Mouse (Mus musculus) hindbrain, embryonic 13.5 days (tissue): ENCODE data around the gene Olfr292. TPM values are rescaled to one million over a fixed set of nuclear protein-coding genes. Genes with fewer than 3 reads are reported as not detected.

Source experiments
- ATAC-seq: fragments of 200-750 bp; cut with Nextera tagmentation; 2 replicates; pipeline ENCODE4 v1.8.0; 2017; ENCODE audit warnings: moderate TSS enrichment; ENCODE audit not compliant: low FRiP score
- H3K27ac ChIP-seq: fragments of 300-500 bp; sonication (generic); 2 replicates; pipeline ENCODE4 v1.5.1; 2015; ENCODE audit warnings: inconsistent platforms, mild to moderate bottlenecking, moderate library complexity
- H3K27me3 ChIP-seq: fragments of 300-500 bp; sonication (generic); 2 replicates; pipeline ENCODE4 v1.6.1; 2015; ENCODE audit warnings: mild to moderate bottlenecking, inconsistent platforms
- H3K36me3 ChIP-seq: fragments of 300-500 bp; sonication (generic); 2 replicates; pipeline ENCODE4 v1.6.1; 2015; ENCODE audit warnings: mild to moderate bottlenecking, inconsistent platforms
- H3K4me1 ChIP-seq: fragments of 300-500 bp; sonication (generic); replicated peaks from 2 replicates; pipeline ENCODE4 v1.6.1; 2015; ENCODE audit warnings: inconsistent platforms
- H3K4me2 ChIP-seq: fragments of 300-500 bp; sonication (generic); 2 replicates; pipeline ENCODE4 v1.6.1; 2015; ENCODE audit warnings: inconsistent platforms, mild to moderate bottlenecking, moderate library complexity
- H3K4me3 ChIP-seq: fragments of 300-500 bp; sonication (generic); 2 replicates; pipeline ENCODE4 v1.5.1; 2015; ENCODE audit warnings: mild to moderate bottlenecking, inconsistent platforms
- H3K9ac ChIP-seq: fragments of 300-500 bp; sonication (generic); 2 replicates; pipeline ENCODE4 v1.6.1; 2015; ENCODE audit warnings: mild to moderate bottlenecking, inconsistent platforms
- H3K9me3 ChIP-seq: fragments of 300-500 bp; sonication (generic); 2 replicates; pipeline ENCODE4 v1.6.1; 2016; ENCODE audit warnings: inconsistent platforms
- WGBS: fragments of 180-500 bp; shearing (Covaris S2); methylation state at CpG from one replicate; pipeline ENCODE4 v1.1.7; 2015; 5-methylcytosine and 5-hydroxymethylcytosine counted together
- polyA plus RNA-seq: library from polyadenylated mRNA; unstranded; fragments of >200 nt; fragmentation: Nextera tagmentation; extraction: Ambion mirVana; gene quantifications from 2 replicates; pipeline ENCODE4 v1.2.1, GENCODE M21; 2015

The Olfr292 gene
- polyA plus RNA-seq = not detected in 2 replicates

DNA sequence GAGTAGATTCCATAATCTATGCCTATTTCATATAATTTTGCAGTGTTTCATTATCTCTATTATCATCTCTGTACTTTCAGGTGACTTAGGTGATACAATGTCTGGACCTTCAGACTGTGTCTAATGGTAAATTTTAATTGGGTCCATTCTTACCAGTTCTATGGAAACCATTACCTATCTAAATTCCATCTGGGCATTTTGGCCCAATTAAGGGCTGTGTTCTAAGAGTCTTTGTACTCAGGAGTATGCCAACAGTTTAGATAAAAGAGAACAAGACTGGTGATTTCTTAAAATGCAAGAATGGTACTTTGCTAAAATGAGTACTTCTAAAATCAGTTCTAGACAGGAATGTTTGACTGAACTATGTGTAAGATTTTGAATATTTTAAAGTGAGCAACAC is at the start of gene Olfr292:
Gene Olfr292, plus strand, starts transcription at position 301 of the 400 bp plus-strand sequence.
- Histone ChIP-seq H3K4me1 (no peaks in the 10 kb centered on the region), H3K4me3 (no peak within 1 kb of the TSS), H3K9ac (no peak within 1 kb of the TSS), H3K27ac (no peak within 1 kb of the TSS), H3K27me3 (no peaks in the 10 kb centered on the region), H3K9me3 (no peaks in the 10 kb centered on the region), H3K36me3 (no peaks in the 10 kb centered on the region), H3K4me2 (no peak within 1 kb of the TSS)
- no peak for ATAC-seq

DNA sequence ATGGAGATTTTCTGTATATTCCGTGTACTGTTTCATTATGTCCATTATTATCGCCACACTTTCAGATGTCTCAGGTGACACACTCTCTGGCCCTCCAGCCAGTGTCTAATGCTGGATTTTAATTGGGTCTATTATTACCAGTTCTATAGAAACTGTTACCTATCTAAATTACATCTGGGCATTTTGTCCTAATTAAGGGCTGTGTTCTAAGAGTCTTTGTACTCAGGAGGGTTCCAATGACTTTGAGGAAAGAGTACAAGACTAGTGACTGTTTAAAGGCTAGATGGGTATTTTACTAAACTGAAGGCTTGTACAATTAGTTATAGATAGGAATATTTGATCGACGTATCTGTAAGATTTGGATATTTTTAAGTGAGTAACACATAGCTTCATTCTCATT is 39.4 kb upstream of the Olfr292 start, which contains the start of gene Olfr293:
Gene Olfr293, plus strand, starts transcription at position 301 of the 400 bp plus-strand sequence.
- Histone ChIP-seq H3K9me3 (no peaks in the 10 kb centered on the region), H3K27me3 (no peaks in the 10 kb centered on the region), H3K27ac (no peak within 1 kb of the TSS), H3K4me3 (no peak within 1 kb of the TSS), H3K4me1 (no peaks in the 10 kb centered on the region), H3K9ac (no peak within 1 kb of the TSS), H3K4me2 (no peak within 1 kb of the TSS), H3K36me3 (no peaks in the 10 kb centered on the region)
- 94% methylated on average over 4 of the region's 4 CpGs for WGBS
- no peak for ATAC-seq

GRCm38 (mm10) chr7:86725013-86725412 is 36.9 kb downstream of the Olfr292 start:
- H3K4me2 ChIP-seq = no peak overlapping the region
- H3K9ac ChIP-seq = no peak overlapping the region
- no peak for ATAC-seq
- no peak overlapping the region for H3K4me3 ChIP-seq
- H3K27me3 ChIP-seq = no peaks in the 10 kb centered on the region
- H3K4me1 ChIP-seq = no peaks in the 10 kb centered on the region
- no peaks in the 10 kb centered on the region for H3K36me3 ChIP-seq
- no peaks in the 10 kb centered on the region for H3K9me3 ChIP-seq
- no peak overlapping the region for H3K27ac ChIP-seq

Other genes starting within 250 kb of the Olfr292 start
- gene Olfr299, start 228.4 kb upstream of the Olfr292 start, polyA plus RNA-seq = not detected in 2 replicates
- not detected in 2 replicates for gene Olfr298, start 195.8 kb upstream of the Olfr292 start, polyA plus RNA-seq
- gene Olfr297, start 168.4 kb upstream of the Olfr292 start, polyA plus RNA-seq = not detected in 2 replicates
- not detected in 2 replicates for gene Olfr295, start 104.5 kb upstream of the Olfr292 start, polyA plus RNA-seq
- gene Olfr294, start 71.7 kb upstream of the Olfr292 start, polyA plus RNA-seq = not detected in 2 replicates
- not detected in 2 replicates for gene Olfr293, start 39.3 kb upstream of the Olfr292 start, polyA plus RNA-seq
- 0.55 and 0.71 TPM in 2 replicates for gene Folh1, start 87.6 kb downstream of the Olfr292 start, polyA plus RNA-seq
- not detected in 2 replicates for gene Vmn2r77, start 106.7 kb downstream of the Olfr292 start, polyA plus RNA-seq
- not detected in 2 replicates for gene Vmn2r78, start 226.8 kb downstream of the Olfr292 start, polyA plus RNA-seq